Mouse (Mus musculus) limb, embryonic 12.5 days (tissue): ENCODE measurements around the gene Ipmk. TPM values are rescaled to one million over a fixed set of nuclear protein-coding genes. Genes with fewer than 3 reads are reported as not detected.

Source experiments
- ATAC-seq: fragments of 200-750 bp; cut with Nextera tagmentation; 2 replicates; pipeline ENCODE4 v1.8.0; 2017; ENCODE audit warnings: low read depth, moderate TSS enrichment; ENCODE audit not compliant: insufficient number of reproducible peaks, insufficient read depth, low FRiP score, low TSS enrichment
- H3K27ac ChIP-seq: fragments of 300-500 bp; sonication (generic); 2 replicates; pipeline ENCODE4 v1.5.1; 2016; ENCODE audit warnings: mild to moderate bottlenecking, moderate library complexity
- H3K27me3 ChIP-seq: fragments of 300-500 bp; sonication (generic); 2 replicates; pipeline ENCODE4 v1.6.1; 2016; ENCODE audit warnings: mild to moderate bottlenecking, moderate library complexity
- H3K36me3 ChIP-seq: fragments of 300-500 bp; sonication (generic); 2 replicates; pipeline ENCODE4 v1.6.1; 2016; ENCODE audit warnings: mild to moderate bottlenecking, moderate library complexity
- H3K4me1 ChIP-seq: fragments of 300-500 bp; sonication (generic); replicated peaks from 2 replicates; pipeline ENCODE4 v1.6.1; 2016
- H3K4me2 ChIP-seq: fragments of 300-500 bp; sonication (generic); 2 replicates; pipeline ENCODE4 v1.6.1; 2016; ENCODE audit warnings: mild to moderate bottlenecking, moderate library complexity
- H3K4me3 ChIP-seq: fragments of 300-500 bp; sonication (generic); replicated peaks from 2 replicates; pipeline ENCODE4 v1.5.1; 2016; ENCODE audit warnings: mild to moderate bottlenecking
- H3K9ac ChIP-seq: fragments of 300-500 bp; sonication (generic); replicated peaks from 2 replicates; pipeline ENCODE4 v1.6.1; 2016; ENCODE audit warnings: mild to moderate bottlenecking, moderate library complexity
- H3K9me3 ChIP-seq: fragments of 300-500 bp; sonication (generic); 2 replicates; pipeline ENCODE4 v1.6.1; 2016; ENCODE audit warnings: mild to moderate bottlenecking, moderate library complexity
- WGBS: fragments of 180-500 bp; shearing (Covaris S2); methylation state at CpG from one replicate; pipeline ENCODE4 v1.1.7; 2016; 5-methylcytosine and 5-hydroxymethylcytosine counted together
- polyA plus RNA-seq: library from polyadenylated mRNA; unstranded; fragments of >200 nt; fragmentation: Nextera tagmentation; extraction: Ambion mirVana; gene quantifications from 2 replicates; pipeline ENCODE4 v1.2.1, GENCODE M21; 2016

The Ipmk gene
- polyA plus RNA-seq, 1 experiment from 2014 or later: 18.7 TPM

- Histone ChIP-seq H3K9me3 (no peaks in the 10 kb centered on the region), H3K36me3 (peaks cover 12% of the 10 kb centered on the region), H3K4me3 (no peak overlapping the region), H3K4me1 (peaks cover 41% of the 10 kb centered on the region), H3K27me3 (no peaks in the 10 kb centered on the region), H3K4me2 (no peak overlapping the region), H3K27ac (no peak overlapping the region), H3K9ac (no peak overlapping the region)
- no peak for ATAC-seq
- WGBS: 74% methylated on average over 2 of the region's 2 CpGs
Measured at GRCm38 (mm10) chr10:71340195-71340594, 7.4 kb upstream of the Ipmk start.

GRCm38 (mm10) chr10:71341290-71341689, 6.3 kb upstream of the Ipmk start:
- Histone ChIP-seq H3K9me3 (no peaks in the 10 kb centered on the region), H3K4me1 (peaks cover 44% of the 10 kb centered on the region), H3K27me3 (no peaks in the 10 kb centered on the region), H3K9ac (no peak overlapping the region), H3K27ac (no peak overlapping the region), H3K4me3 (no peak overlapping the region), H3K4me2 (no peak overlapping the region), H3K36me3 (peaks cover under 1% of the 10 kb centered on the region; the same call in 1 of the 2 replicates)
- ATAC-seq: no peak
- WGBS: 98% methylated on average over 9 of the region's 9 CpGs

GRCm38 (mm10) chr10:71342030-71342805, 5.3 kb upstream of the Ipmk start:
- Histone ChIP-seq H3K36me3 (no peaks in the 10 kb centered on the region), H3K9ac (no peak overlapping the region), H3K4me1 (peaks cover 44% of the 10 kb centered on the region), H3K4me3 (no peak overlapping the region), H3K27me3 (no peaks in the 10 kb centered on the region), H3K4me2 (no peak overlapping the region), H3K27ac (no peak overlapping the region), H3K9me3 (no peaks in the 10 kb centered on the region)
- ATAC-seq: no peak
- 87% methylated on average over 7 of the region's 7 CpGs for WGBS

- no peak overlapping the region for H3K4me3 ChIP-seq
- WGBS: 85% methylated on average over 3 of the region's 3 CpGs
Measured at GRCm38 (mm10) chr10:71343130-71343529, 4.4 kb upstream of the Ipmk start.

GRCm38 (mm10) chr10:71343567-71344265, 3.8 kb upstream of the Ipmk start:
- Histone ChIP-seq H3K4me3 (peak overlapping the region; percentile 83), H3K27ac (no peak overlapping the region), H3K4me2 (peak overlapping the region; percentile 66), H3K9ac (peak overlapping the region; percentile 86), H3K9me3 (no peaks in the 10 kb centered on the region), H3K27me3 (no peaks in the 10 kb centered on the region), H3K36me3 (no peaks in the 10 kb centered on the region), H3K4me1 (peaks cover 36% of the 10 kb centered on the region)
- WGBS: 26% methylated on average over 14 of the region's 14 CpGs
- no peak for ATAC-seq

More at GRCm38 (mm10) chr10:71343130-71343529, 4.4 kb upstream of the Ipmk start:
- Histone ChIP-seq H3K9ac (no peak overlapping the region), H3K9me3 (no peaks in the 10 kb centered on the region), H3K27me3 (no peaks in the 10 kb centered on the region), H3K4me1 (peaks cover 40% of the 10 kb centered on the region), H3K27ac (no peak overlapping the region), H3K36me3 (no peaks in the 10 kb centered on the region), H3K4me2 (peak overlapping the region; percentile 66; the same call in 1 of the 2 replicates)
- ATAC-seq: no peak

GRCm38 (mm10) chr10:71344579-71345143, 2.9 kb upstream of the Ipmk start, which contains the start of gene Cisd1:
Cisd1 (minus strand) TSS chr10:71344954.
- peak within 1 kb of the TSS; percentile 66 for H3K4me2 ChIP-seq
- H3K9me3 ChIP-seq: no peaks in the 10 kb centered on the region
- H3K4me3 ChIP-seq: peak within 1 kb of the TSS; percentile 83
- peak within 1 kb of the TSS; percentile 86 for H3K9ac ChIP-seq
- H3K27me3 ChIP-seq: no peaks in the 10 kb centered on the region
- peaks cover 36% of the 10 kb centered on the region for H3K4me1 ChIP-seq
- H3K36me3 ChIP-seq: no peaks in the 10 kb centered on the region
- peak within 1 kb of the TSS; percentile 81; the same call in 1 of the 2 replicates for H3K27ac ChIP-seq
- under 1% methylated on average over 60 of the region's 60 CpGs for WGBS
- peak; percentile 63 for ATAC-seq

GRCm38 (mm10) chr10:71346106-71346505, 1.5 kb upstream of the Ipmk start:
- ATAC-seq: no peak
- no peak overlapping the region for H3K27ac ChIP-seq
- no peak overlapping the region for H3K4me3 ChIP-seq
- WGBS: 41% methylated on average over 2 of the region's 2 CpGs
- H3K27me3 ChIP-seq: no peaks in the 10 kb centered on the region
- no peak overlapping the region for H3K9ac ChIP-seq
- H3K36me3 ChIP-seq: peaks cover 5% of the 10 kb centered on the region; the same call in 1 of the 2 replicates
- H3K4me2 ChIP-seq: no peak overlapping the region
- no peaks in the 10 kb centered on the region for H3K9me3 ChIP-seq
- H3K4me1 ChIP-seq: peaks cover 35% of the 10 kb centered on the region

GRCm38 (mm10) chr10:71346722-71347508, 648 bp upstream of the Ipmk start:
- peak overlapping the region; percentile 80 for H3K27ac ChIP-seq
- H3K36me3 ChIP-seq: peaks cover 5% of the 10 kb centered on the region; the same call in 1 of the 2 replicates
- no peaks in the 10 kb centered on the region for H3K27me3 ChIP-seq
- H3K9ac ChIP-seq: peak overlapping the region; percentile 85
- peaks cover 35% of the 10 kb centered on the region for H3K4me1 ChIP-seq
- no peak; the same call in 1 of the 2 replicates for ATAC-seq
- no peaks in the 10 kb centered on the region for H3K9me3 ChIP-seq
- H3K4me2 ChIP-seq: peak overlapping the region; percentile 93
- 10% methylated on average over 13 of the region's 13 CpGs for WGBS
- H3K4me3 ChIP-seq: peak overlapping the region; percentile 91

- ATAC-seq: peak; percentile 39
- WGBS: under 1% methylated on average over 48 of the region's 48 CpGs
- peaks cover 8% of the 10 kb centered on the region; the same call in 1 of the 2 replicates for H3K36me3 ChIP-seq
- H3K9me3 ChIP-seq: no peaks in the 10 kb centered on the region
- peaks cover 27% of the 10 kb centered on the region for H3K4me1 ChIP-seq
- H3K27ac ChIP-seq: peak overlapping the region; percentile 84
- no peaks in the 10 kb centered on the region for H3K27me3 ChIP-seq
- H3K9ac ChIP-seq: peak overlapping the region; percentile 85
- peak overlapping the region; percentile 93 for H3K4me2 ChIP-seq
- peak overlapping the region; percentile 91 for H3K4me3 ChIP-seq
Measured at GRCm38 (mm10) chr10:71347964-71348636, 537 bp downstream of the Ipmk start.

GRCm38 (mm10) chr10:71348637-71349280, 1.2 kb downstream of the Ipmk start:
- 28% methylated on average over 16 of the region's 16 CpGs for WGBS
- Histone ChIP-seq H3K4me2 (peak overlapping the region; percentile 93), H3K4me1 (peaks cover 21% of the 10 kb centered on the region), H3K36me3 (peaks cover 8% of the 10 kb centered on the region; the same call in 1 of the 2 replicates), H3K27me3 (no peaks in the 10 kb centered on the region), H3K9me3 (no peaks in the 10 kb centered on the region), H3K27ac (peak overlapping the region; percentile 84; the same call in 1 of the 2 replicates), H3K9ac (peak overlapping the region; percentile 85), H3K4me3 (peak overlapping the region; percentile 91)
- ATAC-seq: no peak
